Comparison of ENCODE assay signal across 8 mouse cellular contexts in genomic region chr7:88278628-88279196, GRCm38 (mm10). TPM values are rescaled to one million over a fixed set of nuclear protein-coding genes. Genes with fewer than 3 reads are reported as not detected.
DNase-seq lines count a peak whose midpoint lies in the region; ATAC-seq and TF ChIP-seq lines count a peak whose summit lies in the region.

No protein-coding gene starts in this region.

- H3K9me3 ChIP-seq in forebrain, postnatal 0 days (ENCODE audit: low read length), result no peaks in the 10 kb centered on the region

- H3K27ac ChIP-seq in gastrocnemius, adult 2 months, result peak overlapping the region; percentile 96
- H3K27ac ChIP-seq in forebrain, postnatal 0 days (ENCODE audit: low read depth, low read length), result no peak overlapping the region

- peak overlapping the region; percentile 92 for H3K4me2 ChIP-seq in forebrain, postnatal 0 days (ENCODE audit: low read depth)

- no peaks in the 10 kb centered on the region for H3K36me3 ChIP-seq in forebrain, postnatal 0 days (ENCODE audit: insufficient read depth)

- no peak for TF ChIP-seq CTCF in gastrocnemius, adult 2 months (IDR thresholded peaks at IDR 0.05)
- TF ChIP-seq CTCF in forebrain, postnatal 0 days (IDR thresholded peaks at IDR 0.05; ENCODE audit: low read depth), result no peak

- intact Hi-C loops in gastrocnemius, adult 2 months (cut with DNase I), result no loop called here
- intact Hi-C loops in gastrocnemius, postnatal 36 days (cut with DNase I), result no loop called here

- no peaks in the 10 kb centered on the region; the same call in 1 of the 2 replicates for H3K4me1 ChIP-seq in forebrain, postnatal 0 days (ENCODE audit: insufficient read depth)

- no peaks in the 10 kb centered on the region for H3K27me3 ChIP-seq in forebrain, postnatal 0 days (ENCODE audit: insufficient read depth, low read length)

- whole genome bisulfite sequencing in forebrain, postnatal 0 days, result 47% methylated on average over 8 of the region's 8 CpGs

- no peak for ATAC-seq in forebrain, postnatal 0 days

- H3K9ac ChIP-seq in forebrain, postnatal 0 days, result no peak overlapping the region

- H3K4me3 ChIP-seq in gastrocnemius, adult 2 months, result peak overlapping the region; percentile 88
- peak overlapping the region; percentile 46 for H3K4me3 ChIP-seq in forebrain, postnatal 0 days (ENCODE audit: low read depth, low read length)

- DNase-seq in gastrocnemius, adult 2 months, result no peak
- no peak for DNase-seq in gastrocnemius, postnatal 36 days
- DNase-seq in A20 (ENCODE audit: low read depth, low spot score), result peak; percentile 33
- DNase-seq in forebrain, postnatal 0 days, result no peak
- peak; percentile 20 for DNase-seq in lung, postnatal 36 days
- no peak for DNase-seq in urinary bladder, adult 2 months (ENCODE audit: low spot score)
- DNase-seq in adrenal gland, adult 18-20 months (ENCODE audit: low spot score in 2 of 2), result no peak
- no peak for DNase-seq in kidney, adult 8-10 months

RNA-seq across cellular contexts. Expression of gene Ctsc, which starts 0.8 kb away (rescaled TPM):
- total RNA-seq in gastrocnemius, adult 2 months (2021), result 10 to 100 TPM; 41.6 to 50.7 TPM
- 10 to 100 TPM; 36.1 to 37.9 TPM for total RNA-seq in gastrocnemius, postnatal 36 days (2021)
- total RNA-seq in forebrain, postnatal 0 days (2014; rRNA removed), result 8.8 and 12.8 TPM in 2 replicates
- 13.6 and 16.1 TPM in 2 replicates for polyA plus RNA-seq in forebrain, postnatal 0 days (2015; fragmentation: Nextera tagmentation; extraction: Ambion mirVana)
- 34.9 and 42.8 TPM in 2 replicates for polyA plus RNA-seq in urinary bladder, adult 2 months (2012; rRNA removed)
- 10 to 100 TPM; 27.5 to 47.6 TPM for total RNA-seq in adrenal gland, adult 18-20 months (2021)

Comparison
In these comparisons a context has a peak if more than half of its experiments do, and no peak if none do; other contexts are left out.
1. DNase-seq: peak in A20 (single experiment) and lung, postnatal 36 days (single experiment); none in gastrocnemius, adult 2 months (single experiment), gastrocnemius, postnatal 36 days (0 of 2), forebrain, postnatal 0 days (single experiment), urinary bladder, adult 2 months (single experiment), adrenal gland, adult 18-20 months (0 of 2) and kidney, adult 8-10 months (0 of 2).